Mouse (Mus musculus): ENCODE measurements around the gene Snx18. TPM values are rescaled to one million over a fixed set of nuclear protein-coding genes. Genes with fewer than 3 reads are reported as not detected.

The Snx18 gene
- polyA plus RNA-seq, 1 experiment from 2014 or later, result 9.9 TPM

GRCm38 (mm10) chr13:113550866-113551565 is 67.3 kb downstream of the Snx18 start:
- 73% methylated on average over 8 of the region's 8 CpGs for WGBS
- Histone ChIP-seq H3K27me3 (replicated peaks) (no peaks in the 10 kb centered on the region), H3K27ac (replicated peaks) (no peak overlapping the region), H3K4me3 (replicated peaks) (no peak overlapping the region), H3K9ac (replicated peaks) (no peak overlapping the region), H3K9me3 (replicated peaks) (no peaks in the 10 kb centered on the region), H3K36me3 (no peaks in the 10 kb centered on the region), H3K4me1 (no peaks in the 10 kb centered on the region), H3K4me2 (no peak overlapping the region)
- no peak for ATAC-seq (ENCODE audit: low FRiP score)

GRCm38 (mm10) chr13:113549021-113549420 is 69.3 kb downstream of the Snx18 start:
- Histone ChIP-seq H3K27ac (replicated peaks) (no peak overlapping the region), H3K36me3 (no peaks in the 10 kb centered on the region), H3K4me1 (no peaks in the 10 kb centered on the region), H3K4me2 (no peak overlapping the region), H3K4me3 (replicated peaks) (no peak overlapping the region), H3K27me3 (replicated peaks) (no peaks in the 10 kb centered on the region), H3K9me3 (replicated peaks) (no peaks in the 10 kb centered on the region), H3K9ac (replicated peaks) (no peak overlapping the region)
- 96% methylated on average over 3 of the region's 3 CpGs for WGBS
- no peak for ATAC-seq (ENCODE audit: low FRiP score)

- no peak for ATAC-seq (ENCODE audit: low FRiP score)
- Histone ChIP-seq H3K4me2 (no peak overlapping the region), H3K9me3 (replicated peaks) (no peaks in the 10 kb centered on the region), H3K36me3 (no peaks in the 10 kb centered on the region), H3K4me3 (replicated peaks) (no peak overlapping the region), H3K9ac (replicated peaks) (no peak overlapping the region), H3K27me3 (replicated peaks) (no peaks in the 10 kb centered on the region), H3K27ac (replicated peaks) (no peak overlapping the region), H3K4me1 (no peaks in the 10 kb centered on the region)
- WGBS, result 90% methylated on average over 8 of the region's 8 CpGs
Observed at GRCm38 (mm10) chr13:113547807-113548426, 70.4 kb downstream of the Snx18 start.

GRCm38 (mm10) chr13:113542374-113542773 is 76.0 kb downstream of the Snx18 start:
- Histone ChIP-seq H3K9ac (replicated peaks) (no peak overlapping the region), H3K36me3 (no peaks in the 10 kb centered on the region), H3K9me3 (replicated peaks) (no peaks in the 10 kb centered on the region), H3K4me1 (no peaks in the 10 kb centered on the region), H3K4me3 (replicated peaks) (no peak overlapping the region), H3K4me2 (no peak overlapping the region), H3K27ac (replicated peaks) (no peak overlapping the region), H3K27me3 (replicated peaks) (no peaks in the 10 kb centered on the region)
- no peak for ATAC-seq (ENCODE audit: low FRiP score)
- 87% methylated on average over 6 of the region's 6 CpGs for WGBS

Other genes starting within 250 kb of the Snx18 start
- 0.49 and 1.8 TPM in 2 replicates for gene Hspb3, start 45.1 kb upstream of the Snx18 start, polyA plus RNA-seq (2015; fragmentation: Nextera tagmentation; extraction: Ambion mirVana)
- 16.3 and 17.8 TPM in 2 replicates for gene Arl15, start 175.9 kb upstream of the Snx18 start, polyA plus RNA-seq (2015; fragmentation: Nextera tagmentation; extraction: Ambion mirVana)

Data from neural tube, embryonic 15.5 days (tissue).